Mouse (Mus musculus): ENCODE results near the gene Fuca1.
A peak's percentile ranks its signal among the peaks of the same experiment; 100 is the strongest.

The Fuca1 gene

GRCm38 (mm10) chr4:135949475-135949874 is 28.9 kb downstream of the Fuca1 start:
- ATAC-seq (ENCODE audit: insufficient number of reproducible peaks, low FRiP score, low TSS enrichment): no peak

- ATAC-seq (ENCODE audit: insufficient number of reproducible peaks, low FRiP score, low TSS enrichment): peak; percentile 86
Observed at GRCm38 (mm10) chr4:135949911-135950310, 29.4 kb downstream of the Fuca1 start.

GRCm38 (mm10) chr4:135950365-135950764 is 29.8 kb downstream of the Fuca1 start:
- no peak for ATAC-seq (ENCODE audit: insufficient number of reproducible peaks, low FRiP score, low TSS enrichment)

- no peak for ATAC-seq (ENCODE audit: insufficient number of reproducible peaks, low FRiP score, low TSS enrichment)
Observed at GRCm38 (mm10) chr4:135951505-135951904, 31.0 kb downstream of the Fuca1 start.

- ATAC-seq (ENCODE audit: insufficient number of reproducible peaks, low FRiP score, low TSS enrichment): no peak
Observed at GRCm38 (mm10) chr4:135953179-135953578, 32.6 kb downstream of the Fuca1 start.

- ATAC-seq (ENCODE audit: insufficient number of reproducible peaks, low FRiP score, low TSS enrichment): no peak
Observed at GRCm38 (mm10) chr4:135954241-135954640, 33.7 kb downstream of the Fuca1 start.

GRCm38 (mm10) chr4:135955886-135956285 is 35.4 kb downstream of the Fuca1 start:
- ATAC-seq (ENCODE audit: insufficient number of reproducible peaks, low FRiP score, low TSS enrichment): no peak

GRCm38 (mm10) chr4:135958354-135958753 is 37.8 kb downstream of the Fuca1 start:
- ATAC-seq (ENCODE audit: insufficient number of reproducible peaks, low FRiP score, low TSS enrichment): no peak

- ATAC-seq (ENCODE audit: insufficient number of reproducible peaks, low FRiP score, low TSS enrichment): no peak
Observed at GRCm38 (mm10) chr4:135960717-135961116, 40.2 kb downstream of the Fuca1 start.

- no peak for ATAC-seq (ENCODE audit: insufficient number of reproducible peaks, low FRiP score, low TSS enrichment)
Observed at GRCm38 (mm10) chr4:135961709-135962108, 41.2 kb downstream of the Fuca1 start.

GRCm38 (mm10) chr4:135962198-135962597 is 41.7 kb downstream of the Fuca1 start:
- no peak for ATAC-seq (ENCODE audit: insufficient number of reproducible peaks, low FRiP score, low TSS enrichment)

GRCm38 (mm10) chr4:135962946-135963345 is 42.4 kb downstream of the Fuca1 start:
- no peak for ATAC-seq (ENCODE audit: insufficient number of reproducible peaks, low FRiP score, low TSS enrichment)

GRCm38 (mm10) chr4:135963457-135964193 is 43.1 kb downstream of the Fuca1 start, which contains the start of gene Gale:
Gene Gale, plus strand, starts transcription at chr4:135963727.
- peak; percentile 74 for ATAC-seq (ENCODE audit: insufficient number of reproducible peaks, low FRiP score, low TSS enrichment)

GRCm38 (mm10) chr4:135964426-135964825 is 43.9 kb downstream of the Fuca1 start:
- peak; percentile 12; the same call in 1 of the 2 replicates for ATAC-seq (ENCODE audit: insufficient number of reproducible peaks, low FRiP score, low TSS enrichment)

GRCm38 (mm10) chr4:135965113-135965512 is 44.6 kb downstream of the Fuca1 start:
- ATAC-seq (ENCODE audit: insufficient number of reproducible peaks, low FRiP score, low TSS enrichment): no peak

- no peak for ATAC-seq (ENCODE audit: insufficient number of reproducible peaks, low FRiP score, low TSS enrichment)
Observed at GRCm38 (mm10) chr4:135966283-135966682, 45.7 kb downstream of the Fuca1 start.

- no peak for ATAC-seq (ENCODE audit: insufficient number of reproducible peaks, low FRiP score, low TSS enrichment)
Observed at GRCm38 (mm10) chr4:135967086-135967760, 46.7 kb downstream of the Fuca1 start.

- no peak for ATAC-seq (ENCODE audit: insufficient number of reproducible peaks, low FRiP score, low TSS enrichment)
Observed at GRCm38 (mm10) chr4:135968271-135968869, 47.8 kb downstream of the Fuca1 start.

- no peak for ATAC-seq (ENCODE audit: insufficient number of reproducible peaks, low FRiP score, low TSS enrichment)
Observed at GRCm38 (mm10) chr4:135969070-135969750, 48.7 kb downstream of the Fuca1 start.

GRCm38 (mm10) chr4:135970585-135970984 is 50.0 kb downstream of the Fuca1 start:
- ATAC-seq (ENCODE audit: insufficient number of reproducible peaks, low FRiP score, low TSS enrichment): no peak
